Mouse (Mus musculus) G1E (cell line): ENCODE measurements around the gene Gm44965.

Experiments
- CTCF ChIP-seq: IDR thresholded peaks from 2 replicates; pipeline ENCODE4 v1.5.1; 2012; ENCODE audit warnings: low read depth, low read length, inconsistent platforms, mixed read lengths
- GATA1 ChIP-seq: IDR thresholded peaks from 2 replicates; pipeline ENCODE4 v1.6.1; 2012; ENCODE audit warnings: borderline replicate concordance, low read length, inconsistent platforms, mixed read lengths
- GATA2 ChIP-seq: IDR thresholded peaks from 2 replicates; pipeline ENCODE4 v1.6.1; 2012; ENCODE audit warnings: low read depth, low read length, inconsistent platforms, borderline replicate concordance
- POLR2AphosphoS5 ChIP-seq: IDR thresholded peaks from 2 replicates; pipeline ENCODE4 v1.6.1; 2012; ENCODE audit warnings: low read depth, low read length, inconsistent platforms; ENCODE audit not compliant: insufficient replicate concordance
- TAL1 ChIP-seq: conservative IDR thresholded peaks from 2 replicates; pipeline ENCODE4 v1.6.1; 2012; ENCODE audit warnings: low read depth, low read length, inconsistent platforms, mixed read lengths

- TF ChIP-seq CTCF (no peak), GATA1 (no peak), POLR2AphosphoS5 (no peak), TAL1 (no peak), GATA2 (no peak)
Measured at GRCm38 (mm10) chr6:48628377-48628776, 34.6 kb downstream of the Gm44965 start.
